Mouse (Mus musculus) 3T3-L1 (cell line): ENCODE measurements around the gene Dlx5.

ENCODE experiments used
- DNase-seq: peaks from one replicate; pipeline ENCODE4 v3.0.0-alpha.2; 2015; ENCODE audit warnings: low read depth, low spot score

Gene Dlx5

GRCm38 (mm10) chr6:6876231-6876630 is 5.7 kb downstream of the Dlx5 start:
- DNase-seq, result no peak

- no peak for DNase-seq
Measured at GRCm38 (mm10) chr6:6875676-6876075, 6.2 kb downstream of the Dlx5 start.

DNA sequence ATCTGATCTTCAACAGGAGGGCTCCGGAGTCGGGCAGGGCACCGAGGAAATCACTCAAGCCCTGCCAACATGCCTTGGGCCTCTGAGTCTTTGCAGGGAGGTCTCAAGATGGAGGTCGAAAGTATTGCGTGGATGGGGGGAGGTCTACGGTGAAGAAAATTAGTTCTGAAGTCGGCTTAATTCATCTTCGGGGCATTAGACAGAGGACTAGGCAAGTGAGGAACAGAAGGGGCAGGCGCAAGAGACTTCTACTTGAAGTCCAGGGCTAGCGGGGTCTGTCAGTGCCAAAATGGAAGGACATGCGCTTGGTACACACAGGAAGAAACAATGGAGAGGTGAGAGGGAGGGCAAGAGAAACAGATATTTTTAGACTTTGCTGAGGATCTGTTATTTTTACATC is 6.7 kb downstream of the Dlx5 start:
- no peak for DNase-seq

GRCm38 (mm10) chr6:6874073-6874771 is 7.7 kb downstream of the Dlx5 start:
- no peak for DNase-seq

DNA sequence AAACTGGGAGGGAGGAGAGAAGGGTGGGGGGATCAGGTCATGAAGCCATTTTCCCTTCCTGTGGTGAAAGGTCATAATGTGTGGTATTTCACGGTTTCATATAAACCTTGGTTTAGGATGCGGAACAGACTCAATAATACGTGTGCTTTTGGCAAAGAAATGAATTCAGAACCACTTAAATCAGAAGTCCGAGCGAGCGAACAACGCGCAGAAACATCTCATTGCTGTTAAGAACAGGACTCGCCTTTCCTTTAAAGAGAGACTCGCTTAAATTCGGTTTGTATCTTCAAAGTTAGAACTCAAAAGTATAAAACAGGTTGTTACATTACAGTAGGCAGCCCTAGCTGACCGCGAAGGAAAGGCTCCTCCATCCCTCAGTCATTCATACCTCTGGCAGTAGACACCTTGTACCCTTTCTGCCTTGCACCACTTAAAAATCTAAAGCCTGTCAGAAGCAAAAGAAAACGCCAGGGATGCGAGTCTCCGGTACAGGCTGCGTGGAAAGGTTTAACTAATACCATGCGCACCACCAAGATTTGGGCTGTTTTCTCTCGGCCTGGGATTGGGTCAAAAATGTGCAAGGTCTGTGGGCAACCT is 8.3 kb downstream of the Dlx5 start:
- DNase-seq, result no peak

DNA sequence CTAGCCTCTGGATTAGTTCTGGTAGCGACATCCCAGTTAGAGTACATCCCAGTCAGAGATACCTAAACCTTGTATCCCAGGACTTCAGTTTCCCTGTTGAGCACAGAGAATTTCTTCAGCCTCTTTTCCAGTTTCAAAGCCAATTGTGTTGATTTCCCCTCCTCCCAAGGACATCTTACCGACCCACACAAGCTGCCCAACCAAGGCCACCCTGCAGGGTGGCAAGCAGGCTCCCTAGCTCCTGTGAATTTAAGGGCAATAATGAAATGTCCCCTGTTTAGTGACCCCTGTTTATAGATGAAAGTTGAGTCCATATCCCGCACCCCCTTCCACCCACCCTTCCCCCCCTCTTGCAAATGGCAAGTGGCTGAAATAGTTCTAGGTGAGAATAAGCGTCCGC is 9.0 kb downstream of the Dlx5 start:
- DNase-seq, result no peak

DNA sequence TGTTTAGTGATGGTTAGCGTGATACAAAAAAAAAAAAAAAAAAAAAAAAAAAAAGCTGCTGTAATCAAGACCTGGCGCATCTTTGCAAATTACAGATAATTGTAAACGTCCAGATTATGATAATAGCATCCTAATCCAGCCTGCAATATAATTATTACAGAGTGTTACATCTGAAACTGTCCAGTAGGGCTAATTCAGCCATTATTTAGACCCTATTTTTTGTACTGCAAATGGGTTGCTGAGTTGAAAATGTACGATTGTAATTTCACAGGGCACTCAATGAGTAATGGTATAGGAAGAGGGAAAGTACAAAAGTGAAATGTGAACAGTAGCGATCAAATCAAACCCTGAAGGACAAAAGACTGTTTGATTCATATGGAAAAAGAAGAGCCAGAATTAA is 10.2 kb downstream of the Dlx5 start:
- no peak for DNase-seq

DNA sequence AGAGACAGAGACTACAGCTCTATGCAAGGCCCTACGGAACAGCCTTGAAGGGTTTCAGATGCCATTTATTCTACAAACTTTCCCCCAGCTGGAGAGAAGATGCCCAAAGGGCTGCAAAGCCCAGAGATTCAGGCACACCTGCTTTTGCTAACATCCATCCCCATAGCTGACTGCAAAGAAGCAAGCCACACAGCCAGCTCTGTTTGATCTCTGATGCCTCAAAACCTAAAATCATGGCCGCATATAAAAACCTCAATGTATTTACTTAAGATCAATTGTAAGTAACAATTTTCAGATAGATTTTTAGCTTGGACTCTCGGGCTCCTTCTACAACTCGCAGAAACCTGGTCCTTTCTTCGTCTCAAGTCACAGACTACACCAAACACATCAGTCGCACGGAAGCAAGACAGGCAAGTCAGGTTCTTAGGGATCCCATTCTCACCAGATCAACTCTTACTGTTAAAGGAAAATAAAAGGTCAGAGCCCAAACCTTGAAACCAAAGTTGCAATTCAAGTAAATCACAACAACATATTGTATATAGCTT is 10.9 kb downstream of the Dlx5 start:
- no peak for DNase-seq

DNA sequence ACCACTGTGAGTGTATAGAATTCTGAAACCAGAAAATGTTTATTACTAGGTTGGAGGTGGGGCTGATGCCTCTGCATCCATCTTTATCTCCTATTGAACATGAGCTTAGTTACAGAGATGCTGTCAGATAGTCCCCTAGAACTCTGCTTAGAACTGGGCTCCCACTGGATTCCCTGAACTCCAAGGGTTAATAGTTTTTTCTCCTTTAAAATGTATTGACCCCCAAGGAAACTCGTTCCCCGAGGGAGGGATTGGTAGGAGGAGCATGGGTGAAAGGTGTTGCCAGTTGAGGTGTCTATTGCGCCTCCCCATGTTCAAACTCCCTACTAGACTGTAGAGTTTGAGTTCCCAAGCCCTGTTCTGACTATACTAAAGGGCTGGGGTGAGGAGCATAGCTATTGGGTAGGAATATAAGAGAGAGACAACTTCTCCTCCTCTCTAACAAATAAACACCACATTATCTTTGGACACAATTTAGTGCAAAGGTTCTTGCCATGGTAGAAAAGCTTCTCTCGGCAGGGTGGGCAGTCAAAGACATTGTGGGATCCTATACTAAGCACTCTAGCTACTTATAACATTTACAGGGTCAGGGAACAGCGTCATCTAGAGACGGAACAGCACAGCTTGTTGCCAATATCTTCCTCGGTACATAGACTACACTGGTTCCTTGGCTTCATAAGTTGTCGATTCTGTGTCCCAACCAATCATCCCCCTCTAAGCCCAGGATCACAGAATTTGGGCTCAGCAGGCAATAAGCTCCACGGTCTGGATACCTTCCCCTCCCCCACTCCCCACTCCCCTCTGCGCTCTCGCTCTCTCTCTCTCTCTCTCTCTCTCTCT is 11.7 kb downstream of the Dlx5 start:
- DNase-seq, result no peak

DNA sequence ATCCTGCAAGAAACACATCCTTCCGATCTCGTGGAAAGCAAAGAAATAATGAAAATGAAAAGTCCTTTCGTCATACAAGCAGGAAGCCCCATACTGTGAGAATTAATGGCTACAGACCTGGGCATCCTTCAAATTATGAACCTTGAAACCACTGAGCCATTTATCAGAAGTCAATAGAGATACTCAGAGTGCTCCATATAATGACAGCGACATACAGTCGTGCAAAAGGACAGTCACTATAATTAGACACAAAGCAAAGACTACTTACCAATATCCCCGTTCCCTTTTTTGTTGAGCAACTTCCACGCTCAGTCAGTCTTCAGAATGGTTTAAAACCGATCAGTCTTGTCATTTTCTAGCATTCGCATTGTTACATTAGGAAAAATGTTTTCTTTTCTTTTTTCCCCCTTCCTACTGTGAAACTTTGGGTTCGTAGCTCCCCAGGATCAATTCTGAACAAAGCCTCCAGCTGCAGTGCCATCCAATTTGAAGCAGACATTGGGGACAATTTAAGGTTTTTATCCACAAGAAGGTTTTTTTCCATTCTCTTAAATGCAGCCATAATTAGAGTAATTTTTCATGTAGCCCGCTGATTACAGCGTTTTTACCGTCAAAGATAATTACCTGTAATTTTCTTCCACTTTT is 12.7 kb downstream of the Dlx5 start:
- no peak for DNase-seq

DNA sequence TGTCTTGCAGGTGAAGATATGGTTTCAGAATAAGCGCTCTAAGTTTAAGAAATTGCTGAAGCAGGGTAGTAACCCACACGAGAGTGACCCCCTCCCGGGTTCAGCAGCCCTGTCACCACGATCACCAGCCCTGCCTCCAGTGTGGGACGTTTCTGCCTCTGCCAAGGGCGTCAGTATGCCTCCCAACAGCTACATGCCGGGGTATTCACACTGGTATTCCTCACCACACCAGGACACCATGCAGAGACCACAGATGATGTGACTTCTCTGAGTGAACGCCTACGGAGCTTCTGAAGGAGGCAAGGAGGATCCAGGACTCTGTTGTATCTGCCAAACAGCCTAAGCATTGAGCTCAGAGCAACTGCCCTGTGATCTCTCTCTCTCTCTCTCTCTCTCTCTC is 14.9 kb downstream of the Dlx5 start:
- DNase-seq, result no peak

GRCm38 (mm10) chr6:6864441-6865440 is 17.1 kb downstream of the Dlx5 start:
- no peak for DNase-seq

- no peak for DNase-seq
Measured at GRCm38 (mm10) chr6:6863955-6864354, 17.9 kb downstream of the Dlx5 start.

DNA sequence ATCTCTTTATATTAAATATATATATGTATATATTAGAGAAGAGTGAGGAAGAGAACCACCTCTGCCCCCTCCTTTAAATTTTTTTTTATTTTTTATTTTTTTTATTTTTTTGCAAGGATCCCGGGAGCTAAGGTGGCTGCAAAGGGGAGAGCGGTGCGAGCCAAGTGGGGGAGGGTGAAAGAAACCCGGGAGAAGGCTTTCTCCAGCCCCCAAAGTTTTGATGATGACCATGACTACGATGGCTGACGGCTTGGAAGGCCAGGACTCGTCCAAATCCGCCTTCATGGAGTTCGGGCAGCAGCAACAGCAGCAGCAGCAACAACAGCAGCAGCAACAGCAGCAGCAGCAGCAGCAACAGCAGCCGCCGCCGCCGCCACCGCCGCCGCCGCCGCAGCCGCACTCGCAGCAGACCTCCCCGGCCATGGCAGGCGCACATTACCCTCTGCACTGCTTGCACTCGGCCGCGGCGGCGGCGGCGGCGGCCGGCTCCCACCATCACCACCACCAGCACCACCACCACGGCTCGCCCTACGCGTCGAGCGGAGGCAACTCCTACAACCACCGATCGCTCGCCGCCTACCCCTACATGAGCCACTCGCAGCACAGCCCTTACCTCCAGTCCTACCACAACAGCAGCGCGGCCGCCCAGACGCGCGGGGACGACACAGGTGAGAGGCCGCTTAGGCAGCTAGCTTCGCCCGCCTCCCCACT is 18.6 kb downstream of the Dlx5 start, which contains the start of gene Dlx6:
Dlx6 (plus strand) TSS at position 175 of the 711 bp plus-strand sequence.
- DNase-seq, result no peak

GRCm38 (mm10) chr6:6862611-6863010 is 19.3 kb downstream of the Dlx5 start:
- DNase-seq, result no peak

DNA sequence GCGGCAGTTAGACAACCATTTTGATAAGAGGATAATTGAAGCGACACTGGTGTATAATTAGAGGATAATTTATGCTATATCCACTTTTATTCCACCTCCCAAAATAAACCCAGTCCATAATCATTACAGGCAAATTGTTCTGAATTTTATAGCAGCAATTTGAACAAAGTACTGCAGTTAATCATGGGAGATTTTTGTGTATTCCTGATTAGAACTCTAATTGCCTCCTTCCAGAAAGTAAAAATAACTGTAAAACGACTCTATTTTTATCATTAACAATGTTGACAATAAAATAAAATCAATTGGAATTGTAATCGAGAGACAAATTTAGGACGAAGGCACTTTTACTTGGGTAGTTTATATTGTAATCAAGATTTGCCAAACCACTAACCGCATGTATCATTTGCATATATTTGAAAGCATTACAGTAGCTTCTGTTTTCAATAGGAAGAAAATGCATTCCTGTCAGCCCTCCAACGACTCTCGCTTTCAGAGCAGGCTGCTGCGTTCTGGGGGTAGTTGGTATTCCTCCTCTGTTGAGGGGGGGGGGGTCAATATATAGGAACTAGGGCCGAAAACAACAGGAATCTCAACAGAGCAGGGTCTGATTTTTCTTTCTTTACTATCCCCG is 20.0 kb downstream of the Dlx5 start:
- no peak for DNase-seq

DNA sequence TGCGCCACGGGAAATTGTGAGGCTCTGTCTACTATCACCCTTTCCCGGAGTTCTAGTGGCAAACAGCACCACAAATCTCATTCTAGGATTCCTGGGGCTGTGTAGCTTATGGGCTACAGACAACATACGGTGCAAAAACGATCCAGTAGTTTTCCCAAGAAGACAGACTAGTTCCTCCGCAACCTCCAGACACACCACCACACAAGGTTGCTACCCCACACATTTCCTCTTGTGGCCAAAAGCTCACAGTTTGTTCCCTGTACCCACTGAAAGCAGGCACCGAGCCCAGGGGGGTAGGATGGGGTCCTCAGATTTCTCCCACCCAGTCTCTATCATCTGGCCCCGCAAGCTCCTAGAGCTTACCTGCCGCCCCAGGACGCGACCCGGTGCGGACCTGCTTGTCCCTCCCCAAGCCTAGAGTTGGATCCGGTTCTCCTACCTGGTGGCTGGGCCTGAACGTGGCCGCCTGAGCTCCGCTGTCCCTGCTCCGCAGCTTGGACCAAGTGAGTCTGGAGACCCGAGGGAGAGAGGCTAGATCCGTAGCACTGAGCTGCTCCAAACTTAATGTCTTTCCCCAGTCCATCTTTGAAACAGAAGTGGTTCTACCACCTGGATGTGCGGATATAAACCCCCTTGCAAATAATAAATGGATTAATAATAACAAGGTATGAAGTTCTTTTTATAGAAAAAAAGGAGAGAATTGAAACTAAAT is 20.6 kb downstream of the Dlx5 start:
- DNase-seq, result no peak

GRCm38 (mm10) chr6:6860411-6861085 is 21.3 kb downstream of the Dlx5 start:
- DNase-seq, result no peak
